Mouse (Mus musculus): Measurements from ENCODE around the gene Rnf217. TPM values are rescaled to one million over a fixed set of nuclear protein-coding genes. Genes with fewer than 3 reads are reported as not detected.

The Rnf217 gene
- polyA plus RNA-seq, 1 experiment, result 3.1 TPM

GRCm38 (mm10) chr10:31557311-31557710 is 51.7 kb downstream of the Rnf217 start:
- H3K4me1 ChIP-seq (ENCODE audit: control insufficient read depth, insufficient read depth, low read length), result no peaks in the 10 kb centered on the region
- H3K4me3 ChIP-seq (ENCODE audit: insufficient read depth, low read length), result no peak overlapping the region
- TF ChIP-seq POLR2A (IDR thresholded peaks at IDR 0.05; ENCODE audit: borderline replicate concordance, low read depth, low read length), result no peak
- no peak for TF ChIP-seq CTCF (IDR thresholded peaks at IDR 0.05; ENCODE audit: low read depth, low read length)
- no peak overlapping the region for H3K27ac ChIP-seq (ENCODE audit: insufficient read depth, low read depth, low read length)

- Histone ChIP-seq H3K4me3 (ENCODE audit: insufficient read depth, low read length) (no peak overlapping the region), H3K4me1 (ENCODE audit: control insufficient read depth, insufficient read depth, low read length) (no peaks in the 10 kb centered on the region), H3K27ac (ENCODE audit: insufficient read depth, low read depth, low read length) (no peak overlapping the region)
- TF ChIP-seq POLR2A (IDR thresholded peaks at IDR 0.05; ENCODE audit: borderline replicate concordance, low read depth, low read length) (no peak), CTCF (IDR thresholded peaks at IDR 0.05; ENCODE audit: low read depth, low read length) (no peak)
Observed at GRCm38 (mm10) chr10:31555433-31555960, 53.5 kb downstream of the Rnf217 start.

GRCm38 (mm10) chr10:31553302-31553701 is 55.7 kb downstream of the Rnf217 start:
- Histone ChIP-seq H3K4me1 (ENCODE audit: control insufficient read depth, insufficient read depth, low read length) (no peaks in the 10 kb centered on the region), H3K4me3 (ENCODE audit: insufficient read depth, low read length) (no peak overlapping the region), H3K27ac (ENCODE audit: insufficient read depth, low read depth, low read length) (no peak overlapping the region)
- TF ChIP-seq CTCF (IDR thresholded peaks at IDR 0.05; ENCODE audit: low read depth, low read length) (no peak), POLR2A (IDR thresholded peaks at IDR 0.05; ENCODE audit: borderline replicate concordance, low read depth, low read length) (no peak)

- Histone ChIP-seq H3K4me3 (ENCODE audit: insufficient read depth, low read length) (no peak overlapping the region), H3K4me1 (ENCODE audit: control insufficient read depth, insufficient read depth, low read length) (no peaks in the 10 kb centered on the region), H3K27ac (ENCODE audit: insufficient read depth, low read depth, low read length) (no peak overlapping the region)
- TF ChIP-seq POLR2A (IDR thresholded peaks at IDR 0.05; ENCODE audit: borderline replicate concordance, low read depth, low read length), result no peak
- no peak for TF ChIP-seq CTCF (IDR thresholded peaks at IDR 0.05; ENCODE audit: low read depth, low read length)
Observed at GRCm38 (mm10) chr10:31551850-31552249, 57.1 kb downstream of the Rnf217 start.

GRCm38 (mm10) chr10:31551362-31551761 is 57.6 kb downstream of the Rnf217 start:
- H3K27ac ChIP-seq (ENCODE audit: insufficient read depth, low read depth, low read length), result no peak overlapping the region
- TF ChIP-seq CTCF (IDR thresholded peaks at IDR 0.05; ENCODE audit: low read depth, low read length) (no peak), POLR2A (IDR thresholded peaks at IDR 0.05; ENCODE audit: borderline replicate concordance, low read depth, low read length) (no peak)
- H3K4me1 ChIP-seq (ENCODE audit: control insufficient read depth, insufficient read depth, low read length), result no peaks in the 10 kb centered on the region
- no peak overlapping the region for H3K4me3 ChIP-seq (ENCODE audit: insufficient read depth, low read length)

GRCm38 (mm10) chr10:31547156-31547555 is 61.8 kb downstream of the Rnf217 start:
- TF ChIP-seq POLR2A (IDR thresholded peaks at IDR 0.05; ENCODE audit: borderline replicate concordance, low read depth, low read length) (no peak), CTCF (IDR thresholded peaks at IDR 0.05; ENCODE audit: low read depth, low read length) (no peak)
- Histone ChIP-seq H3K4me3 (ENCODE audit: insufficient read depth, low read length) (no peak overlapping the region), H3K4me1 (ENCODE audit: control insufficient read depth, insufficient read depth, low read length) (peaks cover 4% of the 10 kb centered on the region; the same call in 1 of the 2 replicates), H3K27ac (ENCODE audit: insufficient read depth, low read depth, low read length) (no peak overlapping the region)

- TF ChIP-seq CTCF (IDR thresholded peaks at IDR 0.05; ENCODE audit: low read depth, low read length), result no peak
- TF ChIP-seq POLR2A (IDR thresholded peaks at IDR 0.05; ENCODE audit: borderline replicate concordance, low read depth, low read length), result no peak
- Histone ChIP-seq H3K27ac (ENCODE audit: insufficient read depth, low read depth, low read length) (no peak overlapping the region), H3K4me3 (ENCODE audit: insufficient read depth, low read length) (no peak overlapping the region), H3K4me1 (ENCODE audit: control insufficient read depth, insufficient read depth, low read length) (peaks cover 4% of the 10 kb centered on the region; the same call in 1 of the 2 replicates)
Observed at GRCm38 (mm10) chr10:31544149-31544942, 64.6 kb downstream of the Rnf217 start.

GRCm38 (mm10) chr10:31540518-31540917 is 68.5 kb downstream of the Rnf217 start:
- Histone ChIP-seq H3K4me1 (ENCODE audit: control insufficient read depth, insufficient read depth, low read length) (peaks cover 9% of the 10 kb centered on the region), H3K27ac (ENCODE audit: insufficient read depth, low read depth, low read length) (no peak overlapping the region), H3K4me3 (ENCODE audit: insufficient read depth, low read length) (no peak overlapping the region)
- TF ChIP-seq POLR2A (IDR thresholded peaks at IDR 0.05; ENCODE audit: borderline replicate concordance, low read depth, low read length), result no peak

GRCm38 (mm10) chr10:31539351-31539750 is 69.6 kb downstream of the Rnf217 start:
- peaks cover 6% of the 10 kb centered on the region for H3K4me1 ChIP-seq (ENCODE audit: control insufficient read depth, insufficient read depth, low read length)
- no peak overlapping the region for H3K27ac ChIP-seq (ENCODE audit: insufficient read depth, low read depth, low read length)
- H3K4me3 ChIP-seq (ENCODE audit: insufficient read depth, low read length), result no peak overlapping the region
- TF ChIP-seq POLR2A (IDR thresholded peaks at IDR 0.05; ENCODE audit: borderline replicate concordance, low read depth, low read length) (no peak), CTCF (IDR thresholded peaks at IDR 0.05; ENCODE audit: low read depth, low read length) (no peak)

- Histone ChIP-seq H3K4me1 (ENCODE audit: control insufficient read depth, insufficient read depth, low read length) (peaks cover 6% of the 10 kb centered on the region), H3K27ac (ENCODE audit: insufficient read depth, low read depth, low read length) (no peak overlapping the region), H3K4me3 (ENCODE audit: insufficient read depth, low read length) (no peak overlapping the region)
- no peak for TF ChIP-seq CTCF (IDR thresholded peaks at IDR 0.05; ENCODE audit: low read depth, low read length)
Observed at GRCm38 (mm10) chr10:31538721-31539120, 70.3 kb downstream of the Rnf217 start.

All from bone marrow macrophage, adult 2 months (primary cell).